Mouse (Mus musculus) ES-Bruce4 (cell line): ENCODE results near the gene Trub1.

ENCODE experiments used
- CTCF ChIP-seq: IDR thresholded peaks from one replicate; pipeline ENCODE4 v1.8.1; 2011; ENCODE audit warnings: low read depth, low read length
- EP300 ChIP-seq: IDR thresholded peaks from 2 replicates; pipeline ENCODE4 v1.6.1; 2011; ENCODE audit warnings: low read depth, low read length; ENCODE audit not compliant: insufficient read depth
- POLR2A ChIP-seq: IDR thresholded peaks from one replicate; pipeline ENCODE4 v1.8.1; 2011; ENCODE audit warnings: low read length; ENCODE audit not compliant: insufficient read depth

DNA sequence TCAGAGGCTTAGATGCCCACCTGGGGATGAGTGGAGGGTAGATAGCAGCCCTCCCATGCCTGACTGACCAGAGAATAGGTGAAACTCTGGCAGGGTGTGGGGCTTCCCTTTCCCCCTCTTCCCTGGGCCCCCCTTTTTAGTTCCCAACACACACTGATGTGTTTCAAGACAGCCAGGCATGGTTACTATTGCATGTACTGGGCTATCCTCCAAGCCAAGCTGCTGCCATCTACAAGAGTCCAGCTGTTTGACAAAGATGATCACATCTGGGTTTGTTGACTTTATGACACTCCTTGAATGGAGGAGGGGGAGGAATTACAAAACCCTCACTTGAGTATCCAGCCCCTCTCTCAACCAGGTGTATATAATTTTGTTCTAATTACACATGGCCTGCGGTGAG, 44.8 kb upstream of the Trub1 start:
- no peak for TF ChIP-seq CTCF
- TF ChIP-seq POLR2A = no peak
- no peak for TF ChIP-seq EP300
